Mouse (Mus musculus) erythroblast, embryonic 14.5 days (primary cell): ENCODE results near the gene Cyb5rl.

Source experiments
- GATA1 ChIP-seq: IDR thresholded peaks from 2 replicates; pipeline ENCODE4 v1.6.1; 2012; ENCODE audit warnings: low read length, inconsistent platforms, mixed read lengths
- TAL1 ChIP-seq: IDR thresholded peaks from 3 replicates; pipeline ENCODE4 v1.6.1; 2012; ENCODE audit warnings: low read length, inconsistent platforms, mixed read lengths

DNA sequence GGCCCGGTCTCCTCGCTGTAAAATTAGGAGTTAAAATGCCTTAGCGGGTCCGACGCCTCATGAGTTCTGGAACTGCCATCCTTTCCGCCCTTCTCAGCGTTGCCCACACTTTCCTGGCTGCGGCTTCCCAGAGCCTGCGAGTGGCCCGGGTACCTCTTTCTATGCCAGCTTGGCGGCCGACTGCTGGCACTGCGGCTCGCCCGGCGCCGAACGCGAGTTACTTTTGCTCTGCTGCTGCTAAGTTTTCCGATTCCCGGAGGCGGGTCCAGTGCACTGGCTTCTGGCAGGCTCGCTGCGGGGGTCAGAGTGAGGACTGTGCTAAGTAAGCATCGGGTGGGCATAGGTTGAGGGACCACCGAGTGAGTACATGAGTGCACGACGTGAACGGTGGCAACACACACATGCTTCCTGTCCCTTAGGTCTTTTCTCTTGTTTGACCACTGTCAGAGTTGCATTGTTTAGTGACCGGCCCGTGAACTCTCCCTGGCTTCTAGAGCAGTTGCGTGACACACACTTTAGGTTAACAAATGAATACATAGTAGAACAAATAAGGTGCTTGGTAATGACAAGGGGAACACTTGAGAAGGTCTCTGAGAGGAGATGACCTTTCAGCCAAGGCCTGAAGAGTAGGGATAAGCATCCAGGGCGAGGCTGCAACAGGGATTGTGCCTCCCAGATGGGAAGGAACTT is 508 bp downstream of the Cyb5rl start:
- no peak for TF ChIP-seq TAL1
- no peak for TF ChIP-seq GATA1
